Mouse (Mus musculus) thymus, adult 2 months (tissue): ENCODE results near the gene 4930524J08Rik. TPM values are rescaled to one million over a fixed set of nuclear protein-coding genes. Genes with fewer than 3 reads are reported as not detected.
A peak's percentile ranks its signal among the peaks of the same experiment; 100 is the strongest.

Experiments used
- DNase-seq: peaks from one replicate; pipeline ENCODE4 v3.0.0; 2021
- H3K27ac ChIP-seq: fragments of 200-500 bp; 2 replicates; pipeline ENCODE4 v1.5.1; 2012; ENCODE audit warnings: low read length, control low read depth; ENCODE audit not compliant: control insufficient read depth, insufficient read depth
- H3K27me3 ChIP-seq: fragments of 200-500 bp; 2 replicates; pipeline ENCODE4 v1.6.1; 2012; ENCODE audit warnings: mild to moderate bottlenecking, low read length, moderate library complexity, mixed read lengths; ENCODE audit not compliant: control insufficient read depth, insufficient read depth
- H3K36me3 ChIP-seq: fragments of 200-500 bp; 2 replicates; pipeline ENCODE4 v1.6.1; 2012; ENCODE audit warnings: mild to moderate bottlenecking, low read length, moderate library complexity; ENCODE audit not compliant: control insufficient read depth, insufficient read depth
- H3K4me1 ChIP-seq: fragments of 200-500 bp; replicated peaks from 2 replicates; pipeline ENCODE4 v1.6.1; 2012; ENCODE audit warnings: low read length; ENCODE audit not compliant: control insufficient read depth, insufficient read depth
- H3K4me3 ChIP-seq: fragments of 200-500 bp; 2 replicates; pipeline ENCODE4 v1.5.1; 2012; ENCODE audit warnings: mild to moderate bottlenecking, low read length, control low read depth, moderate library complexity; ENCODE audit not compliant: control insufficient read depth, insufficient read depth
- CTCF ChIP-seq: fragments of 200-500 bp; IDR thresholded peaks from 2 replicates; pipeline ENCODE4 v1.5.1; 2012; ENCODE audit warnings: mild to moderate bottlenecking, control low read depth, low read length, moderate library complexity, borderline replicate concordance; ENCODE audit not compliant: control insufficient read depth, poor library complexity, insufficient read depth; ENCODE audit errors: extremely low read depth
- POLR2A ChIP-seq: fragments of 200-500 bp; IDR thresholded peaks from 2 replicates; pipeline ENCODE4 v1.6.1; 2012; ENCODE audit warnings: mild to moderate bottlenecking, low read length, control low read depth, moderate library complexity; ENCODE audit not compliant: control insufficient read depth, poor library complexity, insufficient read depth; ENCODE audit errors: extremely low read depth
- WGBS: fragments of 180-500 bp; shearing (Covaris S2); methylation state at CpG from one replicate; pipeline ENCODE4 v1.1.7; 2018; 5-methylcytosine and 5-hydroxymethylcytosine counted together
- polyA plus RNA-seq: library from polyadenylated mRNA; depleted of rRNA; stranded (reverse); fragments of >200 nt; gene quantifications from 2 replicates; pipeline ENCODE4 v1.2.3, GENCODE M21; 2012

4930524J08Rik gene
- polyA plus RNA-seq, 1 experiment: 3.9 TPM

GRCm38 (mm10) chr5:100000500-100000899 lies 21.6 kb downstream of the 4930524J08Rik start:
- no peak overlapping the region for H3K27ac ChIP-seq
- 96% methylated on average over 8 of the region's 8 CpGs for WGBS
- no peaks in the 10 kb centered on the region for H3K36me3 ChIP-seq
- no peak for DNase-seq
- no peak overlapping the region for H3K4me3 ChIP-seq
- no peak for TF ChIP-seq POLR2A
- TF ChIP-seq CTCF: no peak
- H3K4me1 ChIP-seq: no peaks in the 10 kb centered on the region
- no peaks in the 10 kb centered on the region for H3K27me3 ChIP-seq

GRCm38 (mm10) chr5:100003895-100004294 lies 25.0 kb downstream of the 4930524J08Rik start:
- no peaks in the 10 kb centered on the region for H3K27me3 ChIP-seq
- no peaks in the 10 kb centered on the region for H3K36me3 ChIP-seq
- H3K27ac ChIP-seq: no peak overlapping the region
- WGBS: 91% methylated on average over 4 of the region's 4 CpGs
- H3K4me3 ChIP-seq: no peak overlapping the region
- TF ChIP-seq POLR2A (no peak), CTCF (no peak)
- DNase-seq: no peak
- no peaks in the 10 kb centered on the region for H3K4me1 ChIP-seq

GRCm38 (mm10) chr5:100005431-100005830 lies 26.6 kb downstream of the 4930524J08Rik start:
- no peak for DNase-seq
- WGBS: 83% methylated on average over 3 of the region's 3 CpGs
- no peaks in the 10 kb centered on the region for H3K36me3 ChIP-seq
- TF ChIP-seq CTCF (no peak), POLR2A (no peak)
- no peaks in the 10 kb centered on the region for H3K4me1 ChIP-seq
- H3K27me3 ChIP-seq: no peaks in the 10 kb centered on the region
- H3K4me3 ChIP-seq: no peak overlapping the region
- H3K27ac ChIP-seq: no peak overlapping the region

- 97% methylated on average over 6 of the region's 6 CpGs for WGBS
These were observed 27.0 kb downstream of the 4930524J08Rik start for GRCm38 (mm10) chr5:100005896-100006295.

GRCm38 (mm10) chr5:100006324-100007039 lies 27.6 kb downstream of the 4930524J08Rik start:
- Histone ChIP-seq H3K4me3 (no peak overlapping the region), H3K27ac (no peak overlapping the region), H3K36me3 (no peaks in the 10 kb centered on the region), H3K27me3 (no peaks in the 10 kb centered on the region), H3K4me1 (no peaks in the 10 kb centered on the region)
- 95% methylated on average over 4 of the region's 4 CpGs for WGBS
- TF ChIP-seq CTCF (no peak), POLR2A (no peak)
- DNase-seq: no peak

More at GRCm38 (mm10) chr5:100005896-100006295, 27.0 kb downstream of the 4930524J08Rik start:
- DNase-seq: no peak
- no peak overlapping the region for H3K27ac ChIP-seq
- no peak overlapping the region for H3K4me3 ChIP-seq
- TF ChIP-seq CTCF (no peak), POLR2A (no peak)
- no peaks in the 10 kb centered on the region for H3K36me3 ChIP-seq
- no peaks in the 10 kb centered on the region for H3K4me1 ChIP-seq
- no peaks in the 10 kb centered on the region for H3K27me3 ChIP-seq

GRCm38 (mm10) chr5:100007040-100007375 lies 28.1 kb downstream of the 4930524J08Rik start:
- Histone ChIP-seq H3K27ac (no peak overlapping the region), H3K36me3 (no peaks in the 10 kb centered on the region), H3K4me3 (no peak overlapping the region), H3K27me3 (no peaks in the 10 kb centered on the region), H3K4me1 (no peaks in the 10 kb centered on the region)
- no peak for DNase-seq
- whole genome bisulfite sequencing: 92% methylated on average over 4 of the region's 4 CpGs
- TF ChIP-seq CTCF: no peak

- 77% methylated on average over 3 of the region's 3 CpGs for WGBS
- no peaks in the 10 kb centered on the region for H3K27me3 ChIP-seq
- DNase-seq: peak; percentile 9
- no peak overlapping the region for H3K27ac ChIP-seq
- no peaks in the 10 kb centered on the region for H3K36me3 ChIP-seq
- H3K4me1 ChIP-seq: no peaks in the 10 kb centered on the region
- H3K4me3 ChIP-seq: no peak overlapping the region
- TF ChIP-seq POLR2A (no peak), CTCF (no peak)
These were observed 29.6 kb downstream of the 4930524J08Rik start for GRCm38 (mm10) chr5:100008485-100008884.
